Mouse (Mus musculus) ES-E14 (cell line): Measurements from ENCODE around the gene Fam169b.

Experiments used
- CHD2 ChIP-seq: IDR thresholded peaks from 2 replicates; pipeline ENCODE4 v1.6.1; 2014; ENCODE audit warnings: mild to moderate bottlenecking, low read depth, low read length, inconsistent platforms
- HCFC1 ChIP-seq: IDR thresholded peaks from 2 replicates; pipeline ENCODE4 v1.6.1; 2012; ENCODE audit warnings: low read length, inconsistent platforms, borderline replicate concordance; ENCODE audit not compliant: insufficient read depth
- MAFK ChIP-seq: IDR thresholded peaks from 2 replicates; pipeline ENCODE4 v1.6.1; 2014; ENCODE audit warnings: mild to moderate bottlenecking, low read depth, low read length, inconsistent platforms; ENCODE audit not compliant: insufficient read depth
- ZC3H11A ChIP-seq: IDR thresholded peaks from 2 replicates; pipeline ENCODE4 v1.6.1; 2012; ENCODE audit warnings: low read depth, mild to moderate bottlenecking, inconsistent platforms, low read length, borderline replicate concordance
- ZNF384 ChIP-seq: IDR thresholded peaks from 2 replicates; pipeline ENCODE4 v1.6.1; 2012; ENCODE audit warnings: low read depth, low read length, inconsistent platforms

DNA sequence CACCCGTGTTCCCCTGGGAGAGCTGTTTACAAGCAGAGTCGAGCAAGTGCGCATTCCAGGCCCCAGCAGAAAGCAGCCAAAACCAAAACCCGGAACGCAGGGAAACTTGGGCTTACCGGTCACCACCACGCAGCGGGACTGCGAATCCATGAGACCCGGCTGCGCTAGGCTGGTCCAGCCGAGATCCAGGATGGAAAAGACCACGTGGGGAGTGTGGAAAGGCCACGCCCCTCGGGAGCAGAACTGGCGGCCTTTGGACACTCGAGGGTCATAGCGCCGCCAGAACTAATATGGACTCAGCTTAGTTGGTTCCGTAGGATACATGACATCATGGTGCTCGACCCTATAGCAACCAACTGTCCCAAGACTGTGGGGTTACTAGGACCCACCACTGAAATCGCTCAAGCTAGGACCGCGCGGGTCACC lies 9.6 kb upstream of the Fam169b start, which contains the start of gene Pgpep1l:
- TF ChIP-seq ZC3H11A (no peak), HCFC1 (no peak), MAFK (no peak), ZNF384 (no peak), CHD2 (no peak)
